Comparison of ENCODE assay signal across 12 mouse cellular contexts in the genomic region with DNA sequence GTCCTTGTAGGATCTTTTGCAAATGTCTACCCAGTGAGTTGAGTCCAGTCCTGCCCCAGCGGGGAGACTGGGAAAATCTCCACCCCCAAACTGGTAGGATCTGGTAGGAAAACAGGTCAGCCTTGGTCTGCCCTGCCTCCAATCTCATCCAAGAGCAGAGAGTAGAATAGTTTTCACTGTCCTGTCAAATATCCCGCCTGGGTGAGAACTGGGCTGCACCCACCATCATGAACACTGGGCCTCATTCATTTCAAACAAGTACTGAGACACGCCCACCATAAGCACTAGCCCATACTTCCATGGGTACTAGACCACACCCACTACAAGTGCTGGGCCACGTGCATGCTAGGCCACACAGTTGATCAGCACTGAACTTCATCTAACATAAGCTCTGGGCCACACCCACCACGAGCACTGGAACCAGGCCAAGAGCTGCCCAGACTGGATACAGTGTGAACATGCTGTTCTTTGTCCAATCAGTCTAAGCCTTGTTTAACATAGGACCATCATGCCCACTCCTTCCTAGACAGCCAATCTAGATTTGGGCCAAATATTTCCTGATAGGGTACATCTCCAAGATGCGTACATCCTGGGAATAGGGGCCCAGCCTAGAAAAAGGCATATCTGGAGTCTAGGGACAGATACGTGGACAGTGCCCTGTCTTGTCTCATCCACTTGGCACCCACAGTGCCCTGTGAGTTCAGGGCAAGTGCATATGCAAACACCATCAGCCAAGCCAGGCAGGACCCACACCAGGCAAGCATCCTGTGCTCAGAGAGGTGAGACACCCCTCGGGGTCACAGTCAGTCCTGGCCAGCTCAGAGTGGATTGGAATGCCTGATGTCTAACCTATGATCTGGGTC. TPM values are rescaled to one million over a fixed set of nuclear protein-coding genes. Genes with fewer than 3 reads are reported as not detected.
DNase-seq lines count a peak whose midpoint lies in the region; ATAC-seq and TF ChIP-seq lines count a peak whose summit lies in the region.
"Had no signal": no experiment of that assay in that cellular context is flagged by ENCODE, and none has a peak within 500 bp of the region (broad histone marks: within the 10 kb centered on the region; RNA-seq: fewer than 3 reads in every experiment).

No protein-coding gene starts in this region.

- no peak overlapping the region for H3K4me3 ChIP-seq in forebrain, embryonic 14.5 days (ENCODE audit: low read depth, low read length)
- H3K4me3 ChIP-seq in forebrain, embryonic 10.5 days, result no peak overlapping the region
- no peak overlapping the region for H3K4me3 ChIP-seq in intestine, embryonic 14.5 days (ENCODE audit: low read depth, low read length)
- no peak overlapping the region for H3K4me3 ChIP-seq in stomach, postnatal 0 days (ENCODE audit: low read depth, low read length)
- H3K4me3 ChIP-seq: midbrain, embryonic 15.5 days had no signal

- no peak overlapping the region for H3K27ac ChIP-seq in forebrain, embryonic 14.5 days (ENCODE audit: low read depth, low read length)
- H3K27ac ChIP-seq in forebrain, embryonic 10.5 days, result no peak overlapping the region
- H3K27ac ChIP-seq in intestine, embryonic 14.5 days (ENCODE audit: low read depth), result no peak overlapping the region
- H3K27ac ChIP-seq in stomach, postnatal 0 days (replicated peaks), result no peak overlapping the region
- H3K27ac ChIP-seq: hindbrain, postnatal 0 days; midbrain, embryonic 15.5 days had no signal

- H3K4me1 ChIP-seq in forebrain, embryonic 14.5 days (ENCODE audit: control insufficient read depth, insufficient read depth, low read length), result no peaks in the 10 kb centered on the region
- peaks cover 6% of the 10 kb centered on the region; the same call in 1 of the 2 replicates for H3K4me1 ChIP-seq in forebrain, embryonic 10.5 days
- H3K4me1 ChIP-seq in intestine, embryonic 14.5 days (replicated peaks; ENCODE audit: control insufficient read depth, insufficient read depth, low read length), result no peaks in the 10 kb centered on the region
- H3K4me1 ChIP-seq in stomach, postnatal 0 days (replicated peaks; ENCODE audit: control insufficient read depth, insufficient read depth), result no peaks in the 10 kb centered on the region
- H3K4me1 ChIP-seq: midbrain, embryonic 15.5 days had no signal

- no peak for ATAC-seq in forebrain, embryonic 14.5 days
- peak; percentile 68; the same call in 1 of the 2 replicates for ATAC-seq in intestine, embryonic 14.5 days (replicated peaks; ENCODE audit: low FRiP score, low TSS enrichment, low read depth)
- peak; percentile 90 for ATAC-seq in stomach, postnatal 0 days (ENCODE audit: low FRiP score, low TSS enrichment)
- no peak for ATAC-seq in erythroblast, adult 5-6 weeks (replicated peaks; ENCODE audit: low FRiP score, poor library complexity, severe bottlenecking)
- ATAC-seq: hindbrain, postnatal 0 days; midbrain, embryonic 15.5 days had no signal

- H3K36me3 ChIP-seq in forebrain, embryonic 14.5 days (ENCODE audit: control insufficient read depth, insufficient read depth, low read length), result no peaks in the 10 kb centered on the region
- H3K36me3 ChIP-seq in forebrain, embryonic 10.5 days (replicated peaks), result no peaks in the 10 kb centered on the region
- H3K36me3 ChIP-seq in intestine, embryonic 14.5 days (ENCODE audit: control insufficient read depth, insufficient read depth, low read length), result no peaks in the 10 kb centered on the region
- no peaks in the 10 kb centered on the region for H3K36me3 ChIP-seq in stomach, postnatal 0 days (ENCODE audit: control insufficient read depth, insufficient read depth, low read length)
- H3K36me3 ChIP-seq: midbrain, embryonic 15.5 days had no signal

- H3K9ac ChIP-seq in forebrain, embryonic 14.5 days (ENCODE audit: low read length), result no peak overlapping the region
- H3K9ac ChIP-seq in intestine, embryonic 14.5 days (ENCODE audit: low read length), result no peak overlapping the region
- no peak overlapping the region for H3K9ac ChIP-seq in stomach, postnatal 0 days (ENCODE audit: low read length)
- H3K9ac ChIP-seq: midbrain, embryonic 15.5 days had no signal

- no peaks in the 10 kb centered on the region for H3K27me3 ChIP-seq in forebrain, embryonic 14.5 days (replicated peaks; ENCODE audit: control insufficient read depth, insufficient read depth, low read length)
- H3K27me3 ChIP-seq in forebrain, embryonic 10.5 days (ENCODE audit: poor library complexity, severe bottlenecking), result no peaks in the 10 kb centered on the region
- no peaks in the 10 kb centered on the region for H3K27me3 ChIP-seq in intestine, embryonic 14.5 days (replicated peaks; ENCODE audit: control insufficient read depth, insufficient read depth, low read length)
- no peaks in the 10 kb centered on the region for H3K27me3 ChIP-seq in stomach, postnatal 0 days (ENCODE audit: control insufficient read depth, insufficient read depth, low read length)
- H3K27me3 ChIP-seq: midbrain, embryonic 15.5 days had no signal

- TF ChIP-seq CTCF in stomach, postnatal 0 days (IDR thresholded peaks at IDR 0.05; ENCODE audit: low read depth), result no peak

- TF ChIP-seq EP300 in stomach, postnatal 0 days (optimal IDR thresholded peaks at IDR 0.05), result no peak

- no peak overlapping the region for H3K4me2 ChIP-seq in forebrain, embryonic 14.5 days (ENCODE audit: low read length)
- H3K4me2 ChIP-seq in intestine, embryonic 14.5 days (ENCODE audit: low read length), result no peak overlapping the region
- no peak overlapping the region for H3K4me2 ChIP-seq in stomach, postnatal 0 days (replicated peaks; ENCODE audit: low read depth)
- H3K4me2 ChIP-seq: midbrain, embryonic 15.5 days had no signal

- H3K9me3 ChIP-seq in forebrain, embryonic 14.5 days (replicated peaks; ENCODE audit: control insufficient read depth, low read length), result no peaks in the 10 kb centered on the region
- H3K9me3 ChIP-seq in forebrain, embryonic 10.5 days, result no peaks in the 10 kb centered on the region
- H3K9me3 ChIP-seq in intestine, embryonic 14.5 days (ENCODE audit: control insufficient read depth, low read length), result no peaks in the 10 kb centered on the region
- H3K9me3 ChIP-seq in stomach, postnatal 0 days (ENCODE audit: control insufficient read depth, low read length), result no peaks in the 10 kb centered on the region
- H3K9me3 ChIP-seq: midbrain, embryonic 15.5 days had no signal

- peak; percentile 41 for DNase-seq in forebrain, embryonic 14.5 days (ENCODE audit: low spot score)
- no peak for DNase-seq in forebrain, embryonic 10.5 days (ENCODE audit: extremely low spot score, low spot score)
- peak; percentile 56 for DNase-seq in testis, postnatal 10 days (ENCODE audit: low spot score)
- DNase-seq in testis, postnatal 14 days (ENCODE audit: low spot score), result no peak
- DNase-seq in intestine, embryonic 14.5 days (ENCODE audit: low spot score), result no peak
- peak; percentile 86 for DNase-seq in stomach, postnatal 0 days (ENCODE audit: low spot score)
- DNase-seq in left cerebral cortex, adult 8-10 months (ENCODE audit: low spot score in 2 of 2), result no peak
- DNase-seq: adrenal gland, adult 2 months; right cerebral cortex, postnatal 14 days had no signal

- 70% methylated on average over 8 of the region's 8 CpGs for WGBS in forebrain, embryonic 14.5 days
- 77% methylated on average over 8 of the region's 8 CpGs for WGBS in forebrain, embryonic 10.5 days
- WGBS in intestine, embryonic 14.5 days, result 68% methylated on average over 8 of the region's 8 CpGs
- WGBS in stomach, postnatal 0 days, result 53% methylated on average over 8 of the region's 8 CpGs

RNA-seq across cellular contexts. Expression of gene Slco4a1, which starts 56.2 kb away (rescaled TPM):
- 0.74 and 1.1 TPM in 2 replicates for polyA plus RNA-seq in forebrain, embryonic 14.5 days (2014; fragmentation: Nextera tagmentation; extraction: Ambion mirVana)
- polyA plus RNA-seq in forebrain, embryonic 10.5 days (2016; fragmentation: Nextera tagmentation; extraction: Ambion mirVana), result 4.9 and 6.9 TPM in 2 replicates
- polyA plus RNA-seq in intestine, embryonic 14.5 days (2014; fragmentation: Nextera tagmentation; extraction: Ambion mirVana), result 1.5 and 2.3 TPM in 2 replicates
- polyA plus RNA-seq in stomach, postnatal 0 days (2015; fragmentation: Nextera tagmentation; extraction: Ambion mirVana), result 4.2 and 5.6 TPM in 2 replicates
- 1 to 10 TPM; 1.8 to 3.6 (median 2.9) TPM for total RNA-seq in left cerebral cortex, adult 8-10 months (2022)
- total RNA-seq in erythroblast, adult 5-6 weeks (2015; ENCODE audit: low replicate concordance), result 4.4 and 4.6 TPM in 2 replicates
- 2.4 and 3.2 TPM in 2 replicates for total RNA-seq in erythroblast, adult 5-6 weeks (2017; ENCODE audit: low replicate concordance)

Comparison
In these comparisons a context has a peak if more than half of its experiments do, and no peak if none do; other contexts are left out.
1. DNase-seq: peak in forebrain, embryonic 14.5 days (single experiment), testis, postnatal 10 days (single experiment) and stomach, postnatal 0 days (single experiment); none in forebrain, embryonic 10.5 days (single experiment), testis, postnatal 14 days (single experiment), intestine, embryonic 14.5 days (single experiment) and left cerebral cortex, adult 8-10 months (0 of 2).
2. ATAC-seq: peak in intestine, embryonic 14.5 days (single experiment) and stomach, postnatal 0 days (single experiment); none in forebrain, embryonic 14.5 days (single experiment) and erythroblast, adult 5-6 weeks (single experiment).